Mouse (Mus musculus) limb, embryonic 14.5 days (tissue): Measurements from ENCODE around the gene Kctd14. TPM values are rescaled to one million over a fixed set of nuclear protein-coding genes. Genes with fewer than 3 reads are reported as not detected.

Source experiments
- ATAC-seq: fragments of 200-750 bp; cut with Nextera tagmentation; 2 replicates; pipeline ENCODE4 v1.8.0; 2017; ENCODE audit warnings: low read depth, moderate number of reproducible peaks, moderate TSS enrichment; ENCODE audit not compliant: low FRiP score
- DNase-seq: peaks from one replicate; pipeline ENCODE4 v3.0.0-alpha.2; 2015; ENCODE audit warnings: low spot score
- H3K27ac ChIP-seq: fragments of 300-500 bp; sonication (generic); replicated peaks from 2 replicates; pipeline ENCODE4 v1.5.1; 2014; ENCODE audit warnings: low read depth, mild to moderate bottlenecking, low read length, moderate library complexity, mixed read lengths
- H3K27me3 ChIP-seq: fragments of 300-500 bp; sonication (generic); 2 replicates; pipeline ENCODE4 v1.6.1; 2014; ENCODE audit warnings: low read length, mixed read lengths; ENCODE audit not compliant: control insufficient read depth, insufficient read depth
- H3K36me3 ChIP-seq: fragments of 300-500 bp; sonication (generic); 2 replicates; pipeline ENCODE4 v1.6.1; 2014; ENCODE audit warnings: mild to moderate bottlenecking, low read length, moderate library complexity, mixed read lengths; ENCODE audit not compliant: control insufficient read depth, insufficient read depth
- H3K4me1 ChIP-seq: fragments of 300-500 bp; sonication (generic); 2 replicates; pipeline ENCODE4 v1.6.1; 2014; ENCODE audit warnings: antibody characterized with exemption, low read length, mixed read lengths; ENCODE audit not compliant: control insufficient read depth, insufficient read depth
- H3K4me2 ChIP-seq: fragments of 300-500 bp; sonication (generic); replicated peaks from 2 replicates; pipeline ENCODE4 v1.6.1; 2014; ENCODE audit warnings: low read depth, mild to moderate bottlenecking, low read length, moderate library complexity; ENCODE audit not compliant: severe bottlenecking
- H3K4me3 ChIP-seq: fragments of 300-500 bp; sonication (generic); replicated peaks from 2 replicates; pipeline ENCODE4 v1.5.1; 2014; ENCODE audit warnings: low read length
- H3K9ac ChIP-seq: fragments of 300-500 bp; sonication (generic); 2 replicates; pipeline ENCODE4 v1.6.1; 2014; ENCODE audit warnings: mild to moderate bottlenecking, low read depth, low read length, moderate library complexity; ENCODE audit not compliant: severe bottlenecking
- H3K9me3 ChIP-seq: fragments of 300-500 bp; sonication (generic); 2 replicates; pipeline ENCODE4 v1.6.1; 2016; ENCODE audit warnings: low read length; ENCODE audit not compliant: control insufficient read depth
- POLR2A ChIP-seq: fragments of 200-500 bp; IDR thresholded peaks from 2 replicates; pipeline ENCODE4 v1.8.0; 2012; ENCODE audit warnings: inconsistent platforms, mild to moderate bottlenecking, moderate library complexity, borderline replicate concordance; ENCODE audit not compliant: insufficient read depth, insufficient read length; ENCODE audit errors: extremely low read depth
- WGBS: fragments of 180-500 bp; shearing (Covaris S2); extraction: QIAGEN DNeasy Blood & Tissue Kit; methylation state at CpG from one replicate; pipeline ENCODE4 v1.1.7; 2014; 5-methylcytosine and 5-hydroxymethylcytosine counted together
- polyA plus RNA-seq, 2 experiments: library from polyadenylated mRNA; depleted of rRNA in 1 of 2; stranded (reverse) in 1 of 2; unstranded in 1 of 2; fragments of >200 nt; fragmentation: Nextera tagmentation in 1 of 2; extraction: Ambion mirVana in 1 of 2; gene quantifications; 2 replicates each; pipeline versions ENCODE4 v1.2.1 to v1.2.3; 2012 to 2014

Kctd14 gene
- polyA plus RNA-seq, 2 experiments, result 3.2 TPM

GRCm38 (mm10) chr7:97420406-97420805 lies 30.7 kb upstream of the Kctd14 start:
- no peaks in the 10 kb centered on the region for H3K27me3 ChIP-seq
- 60% methylated on average over 1 of the region's 1 CpGs for WGBS
- H3K9me3 ChIP-seq, result no peaks in the 10 kb centered on the region

GRCm38 (mm10) chr7:97420958-97421651 lies 30.0 kb upstream of the Kctd14 start:
- no peak for ATAC-seq
- Histone ChIP-seq H3K9me3 (no peaks in the 10 kb centered on the region), H3K27ac (no peak overlapping the region), H3K36me3 (no peaks in the 10 kb centered on the region), H3K9ac (no peak overlapping the region), H3K4me1 (peaks cover 2% of the 10 kb centered on the region; the same call in 1 of the 2 replicates), H3K27me3 (no peaks in the 10 kb centered on the region), H3K4me2 (no peak overlapping the region), H3K4me3 (no peak overlapping the region)
- TF ChIP-seq POLR2A, result no peak
- WGBS, result 82% methylated on average over 8 of the region's 8 CpGs
- DNase-seq, result no peak

More at GRCm38 (mm10) chr7:97420406-97420805, 30.7 kb upstream of the Kctd14 start:
- H3K27ac ChIP-seq, result no peak overlapping the region
- ATAC-seq (no peak), DNase-seq (no peak)
- peaks cover 5% of the 10 kb centered on the region for H3K4me1 ChIP-seq
- no peak overlapping the region for H3K4me2 ChIP-seq
- H3K36me3 ChIP-seq, result no peaks in the 10 kb centered on the region
- TF ChIP-seq POLR2A, result no peak
- H3K4me3 ChIP-seq, result no peak overlapping the region
- H3K9ac ChIP-seq, result no peak overlapping the region

- Histone ChIP-seq H3K36me3 (no peaks in the 10 kb centered on the region), H3K27ac (no peak overlapping the region), H3K9ac (no peak overlapping the region), H3K27me3 (no peaks in the 10 kb centered on the region), H3K4me1 (peaks cover 2% of the 10 kb centered on the region; the same call in 1 of the 2 replicates), H3K9me3 (no peaks in the 10 kb centered on the region), H3K4me3 (no peak overlapping the region), H3K4me2 (no peak overlapping the region)
- 55% methylated on average over 5 of the region's 5 CpGs for WGBS
- no peak for ATAC-seq
- DNase-seq, result no peak
- no peak for TF ChIP-seq POLR2A
Measured at GRCm38 (mm10) chr7:97423754-97424153, 27.4 kb upstream of the Kctd14 start.

- Histone ChIP-seq H3K9ac (no peak overlapping the region), H3K4me3 (no peak overlapping the region), H3K9me3 (no peaks in the 10 kb centered on the region), H3K27me3 (no peaks in the 10 kb centered on the region), H3K4me2 (no peak overlapping the region), H3K36me3 (no peaks in the 10 kb centered on the region), H3K4me1 (peaks cover 6% of the 10 kb centered on the region), H3K27ac (no peak overlapping the region)
- ATAC-seq, result peak; percentile 89
- DNase-seq, result peak; percentile 84
- TF ChIP-seq POLR2A, result no peak
- 8% methylated on average over 12 of the region's 12 CpGs for WGBS
Measured at GRCm38 (mm10) chr7:97424621-97425245, 26.4 kb upstream of the Kctd14 start.

GRCm38 (mm10) chr7:97426566-97426965 lies 24.6 kb upstream of the Kctd14 start:
- no peak overlapping the region for H3K4me2 ChIP-seq
- H3K27me3 ChIP-seq, result no peaks in the 10 kb centered on the region
- H3K4me1 ChIP-seq, result peaks cover 13% of the 10 kb centered on the region
- ATAC-seq (no peak), DNase-seq (no peak)
- no peaks in the 10 kb centered on the region for H3K9me3 ChIP-seq
- H3K9ac ChIP-seq, result no peak overlapping the region
- no peaks in the 10 kb centered on the region for H3K36me3 ChIP-seq
- 67% methylated on average over 6 of the region's 6 CpGs for WGBS
- H3K4me3 ChIP-seq, result no peak overlapping the region
- no peak overlapping the region for H3K27ac ChIP-seq
- no peak for TF ChIP-seq POLR2A

- no peak overlapping the region for H3K27ac ChIP-seq
- H3K4me1 ChIP-seq, result peaks cover 13% of the 10 kb centered on the region
- TF ChIP-seq POLR2A, result no peak
- H3K36me3 ChIP-seq, result no peaks in the 10 kb centered on the region
- no peaks in the 10 kb centered on the region for H3K9me3 ChIP-seq
- no peak overlapping the region for H3K9ac ChIP-seq
- 88% methylated on average over 6 of the region's 6 CpGs for WGBS
- DNase-seq (no peak), ATAC-seq (no peak)
- no peak overlapping the region for H3K4me2 ChIP-seq
- no peaks in the 10 kb centered on the region for H3K27me3 ChIP-seq
- no peak overlapping the region for H3K4me3 ChIP-seq
Measured at GRCm38 (mm10) chr7:97427296-97427695, 23.8 kb upstream of the Kctd14 start.
